Mouse (Mus musculus): ENCODE measurements around the gene Plcg2.

- no peak for TF ChIP-seq POLR2A (IDR thresholded peaks at IDR 0.05; ENCODE audit: borderline replicate concordance, extremely low read depth, low read depth, low read length)
- no peak for TF ChIP-seq CTCF (IDR thresholded peaks at IDR 0.05; ENCODE audit: insufficient read depth, low read length)
These were observed 107.1 kb downstream of the Plcg2 start for GRCm38 (mm10) chr8:117605201-117605600.

Measured in lung, adult 2 months (tissue).